In genomic region chr3:51952728-51953623, GRCm38 (mm10) we compare ENCODE assay signal across 11 mouse cellular contexts.
DNase-seq lines count a peak whose midpoint lies in the region; ATAC-seq and TF ChIP-seq lines count a peak whose summit lies in the region.
"Had no signal": no experiment of that assay in that cellular context is flagged by ENCODE, and none has a peak within 500 bp of the region (broad histone marks: within the 10 kb centered on the region; RNA-seq: fewer than 3 reads in every experiment).

No protein-coding gene starts in this region.

- no peak overlapping the region for H3K9ac ChIP-seq in lung, embryonic 14.5 days
- H3K9ac ChIP-seq in hindbrain, embryonic 16.5 days (ENCODE audit: low read depth, low read length): no peak overlapping the region
- H3K9ac ChIP-seq: limb, embryonic 15.5 days had no signal

- TF ChIP-seq CTCF in lung, embryonic 14.5 days (IDR thresholded peaks at IDR 0.05; ENCODE audit: low read depth): no peak
- 0 out of 2 replicates have a peak, but pooled peaks have one; percentile 10 for TF ChIP-seq CTCF in small intestine, adult 2 months (IDR thresholded peaks at IDR 0.05; ENCODE audit: extremely low read depth, insufficient read length, insufficient replicate concordance, low read depth, low read length)

- peak overlapping the region; percentile 19 for H3K4me3 ChIP-seq in lung, embryonic 14.5 days (ENCODE audit: low read depth, low read length)
- H3K4me3 ChIP-seq in hindbrain, embryonic 16.5 days (ENCODE audit: low read length): no peak overlapping the region
- H3K4me3 ChIP-seq in small intestine, adult 2 months (ENCODE audit: low read depth, low read length): peak overlapping the region; percentile 28
- H3K4me3 ChIP-seq: limb, embryonic 15.5 days had no signal

- H3K27me3 ChIP-seq in lung, embryonic 14.5 days (ENCODE audit: insufficient read depth, low read length): no peaks in the 10 kb centered on the region
- H3K27me3 ChIP-seq in hindbrain, embryonic 16.5 days (replicated peaks; ENCODE audit: control insufficient read depth, insufficient read depth, low read length): no peaks in the 10 kb centered on the region
- H3K27me3 ChIP-seq in small intestine, adult 2 months (ENCODE audit: control insufficient read depth, insufficient read depth, low read length): no peaks in the 10 kb centered on the region
- H3K27me3 ChIP-seq: limb, embryonic 15.5 days had no signal

- WGBS in lung, embryonic 14.5 days: 60% methylated on average over 33 of the region's 33 CpGs
- 73% methylated on average over 33 of the region's 33 CpGs for WGBS in hindbrain, embryonic 16.5 days
- WGBS in small intestine, adult 2 months: 44% methylated on average over 33 of the region's 33 CpGs

- intact Hi-C loops in heart, postnatal 25 days (cut with DNase I): no loop called here

- H3K36me3 ChIP-seq in lung, embryonic 14.5 days (ENCODE audit: insufficient read depth): no peaks in the 10 kb centered on the region
- H3K36me3 ChIP-seq in hindbrain, embryonic 16.5 days (ENCODE audit: control insufficient read depth, insufficient read depth, low read length): no peaks in the 10 kb centered on the region
- H3K36me3 ChIP-seq in small intestine, adult 2 months (ENCODE audit: control insufficient read depth, insufficient read depth, low read length): no peaks in the 10 kb centered on the region
- H3K36me3 ChIP-seq: limb, embryonic 15.5 days had no signal

- peak; percentile 68 for DNase-seq in heart, adult 11 months
- no peak for DNase-seq in heart, postnatal 25 days (ENCODE audit: low spot score)
- DNase-seq in lung, embryonic 14.5 days: no peak
- no peak for DNase-seq in lung, postnatal 36 days
- no peak for DNase-seq in ovary, postnatal 14 days (ENCODE audit: low spot score)
- no peak for DNase-seq in right cerebral cortex, adult 2 months (ENCODE audit: low spot score in 2 of 2)
- DNase-seq: kidney, adult 8-10 months; thymus, adult 2 months had no signal

- H3K4me1 ChIP-seq in lung, embryonic 14.5 days (ENCODE audit: insufficient read depth): peaks cover 6% of the 10 kb centered on the region; the same call in 1 of the 2 replicates
- peaks cover 9% of the 10 kb centered on the region for H3K4me1 ChIP-seq in hindbrain, embryonic 16.5 days (ENCODE audit: control insufficient read depth, insufficient read depth, low read depth, low read length)
- peaks cover 6% of the 10 kb centered on the region; the same call in 1 of the 2 replicates for H3K4me1 ChIP-seq in small intestine, adult 2 months (ENCODE audit: control insufficient read depth, insufficient read depth, insufficient read length, low read length)

- H3K9me3 ChIP-seq in lung, embryonic 14.5 days (ENCODE audit: low read depth, low read length): no peaks in the 10 kb centered on the region
- H3K9me3 ChIP-seq in hindbrain, embryonic 16.5 days (ENCODE audit: control insufficient read depth, low read length): no peaks in the 10 kb centered on the region
- H3K9me3 ChIP-seq: limb, embryonic 15.5 days had no signal

- no peak for TF ChIP-seq POLR2A in small intestine, adult 2 months (IDR thresholded peaks at IDR 0.05; ENCODE audit: low read depth, low read length)

- ATAC-seq in lung, embryonic 14.5 days (ENCODE audit: insufficient read depth): peak; percentile 23; the same call in 1 of the 2 replicates
- 0 out of 2 replicates have a peak, but pooled peaks have one; percentile 23 for ATAC-seq in hindbrain, embryonic 16.5 days

- peak overlapping the region; percentile 49 for H3K4me2 ChIP-seq in lung, embryonic 14.5 days
- H3K4me2 ChIP-seq in hindbrain, embryonic 16.5 days (ENCODE audit: low read length): peak overlapping the region; percentile 4
- H3K4me2 ChIP-seq: limb, embryonic 15.5 days had no signal

- 0 out of 2 replicates have a peak overlapping the region, but pooled peaks have one; percentile 18 for H3K27ac ChIP-seq in lung, embryonic 14.5 days (ENCODE audit: low read depth)
- no peak overlapping the region for H3K27ac ChIP-seq in hindbrain, embryonic 16.5 days (ENCODE audit: low read depth, low read length)
- no peak overlapping the region for H3K27ac ChIP-seq in small intestine, adult 2 months (ENCODE audit: insufficient read depth, low read depth, low read length)
- H3K27ac ChIP-seq: limb, embryonic 15.5 days had no signal
